Mouse (Mus musculus) stomach, embryonic 15.5 days (tissue): ENCODE results near the gene Gm3252. TPM values are rescaled to one million over a fixed set of nuclear protein-coding genes. Genes with fewer than 3 reads are reported as not detected.
"Not testable (repeated sequence)": the region's sequence is repeated elsewhere in the genome, so short reads cannot be mapped to it uniquely, and the experiment has no call there.

Experiments
- ATAC-seq: fragments of 200-750 bp; cut with Nextera tagmentation; 2 replicates; pipeline ENCODE4 v1.8.0; 2017; ENCODE audit warnings: low read depth, moderate number of reproducible peaks, moderate TSS enrichment; ENCODE audit not compliant: insufficient read depth, low FRiP score
- H3K27ac ChIP-seq: fragments of 300-500 bp; sonication (generic); 2 replicates; pipeline ENCODE4 v1.5.1; 2015; ENCODE audit warnings: mild to moderate bottlenecking, inconsistent platforms
- H3K27me3 ChIP-seq: fragments of 300-500 bp; sonication (generic); replicated peaks from 2 replicates; pipeline ENCODE4 v1.6.1; 2015; ENCODE audit warnings: inconsistent platforms
- H3K36me3 ChIP-seq: fragments of 300-500 bp; sonication (generic); 2 replicates; pipeline ENCODE4 v1.6.1; 2015; ENCODE audit warnings: inconsistent platforms
- H3K4me1 ChIP-seq: fragments of 300-500 bp; sonication (generic); 2 replicates; pipeline ENCODE4 v1.6.1; 2015; ENCODE audit warnings: inconsistent platforms
- H3K4me2 ChIP-seq: fragments of 300-500 bp; sonication (generic); 2 replicates; pipeline ENCODE4 v1.6.1; 2015; ENCODE audit warnings: mild to moderate bottlenecking, inconsistent platforms
- H3K4me3 ChIP-seq: fragments of 300-500 bp; sonication (generic); replicated peaks from 2 replicates; pipeline ENCODE4 v1.5.1; 2015; ENCODE audit warnings: inconsistent platforms
- H3K9ac ChIP-seq: fragments of 300-500 bp; sonication (generic); 2 replicates; pipeline ENCODE4 v1.6.1; 2015; ENCODE audit warnings: inconsistent platforms
- H3K9me3 ChIP-seq: fragments of 300-500 bp; sonication (generic); 2 replicates; pipeline ENCODE4 v1.6.1; 2016; ENCODE audit warnings: inconsistent platforms
- WGBS: fragments of 180-500 bp; shearing (Covaris S2); methylation state at CpG from one replicate; pipeline ENCODE4 v1.1.7; 2015; 5-methylcytosine and 5-hydroxymethylcytosine counted together
- polyA plus RNA-seq: library from polyadenylated mRNA; unstranded; fragments of >200 nt; fragmentation: Nextera tagmentation; extraction: Ambion mirVana; gene quantifications from 2 replicates; pipeline ENCODE4 v1.2.1, GENCODE M21; 2015

Gene Gm3252
- 0.09 TPM in 1 of 2 replicates, not detected in the other for polyA plus RNA-seq

DNA sequence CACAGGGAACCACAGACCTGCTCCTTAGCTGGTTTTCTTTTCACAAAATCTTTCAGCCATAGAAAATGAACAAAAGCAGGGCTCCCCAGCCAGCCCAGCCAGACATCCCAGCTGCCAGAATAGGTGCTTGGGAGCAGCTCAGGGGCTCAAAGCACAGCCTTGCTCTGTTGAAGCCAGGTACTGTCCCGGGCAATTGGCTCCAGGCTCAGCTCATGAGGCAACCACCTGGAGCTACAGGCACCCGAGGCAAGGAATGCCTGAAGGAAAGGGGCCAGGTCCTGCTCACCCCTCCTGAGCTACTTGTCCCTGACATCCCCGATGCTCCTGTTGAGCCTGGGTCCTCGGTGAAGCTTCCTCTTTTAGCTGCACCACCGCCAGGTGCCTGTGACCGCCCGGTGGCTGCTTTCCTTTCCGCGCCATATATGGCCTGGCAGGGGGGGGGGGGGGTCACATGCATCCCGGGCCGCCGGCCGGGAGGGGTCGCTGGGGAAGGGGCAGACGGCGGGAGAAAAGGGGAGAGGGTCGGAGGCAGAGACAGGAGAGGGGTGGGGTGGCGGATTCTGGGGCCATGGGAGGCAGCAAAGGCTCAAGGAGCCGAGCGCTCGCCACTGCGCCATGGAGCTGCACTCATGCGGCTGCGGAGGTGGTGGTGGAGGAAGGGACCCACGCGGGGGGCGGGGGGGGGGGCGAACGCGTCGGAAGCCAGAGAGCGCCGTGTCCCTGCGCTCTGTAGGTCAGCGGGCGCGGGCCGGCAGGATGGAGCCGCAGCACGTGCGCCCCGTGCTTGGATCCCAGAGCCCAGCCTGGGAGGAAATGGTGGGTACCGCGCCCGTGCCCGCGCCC is at the start of gene Gm3252:
Gene Gm3252 (plus strand): TSS at position 738 of the 843 bp plus-strand sequence.
- not testable (repeated sequence) for H3K9me3 ChIP-seq, H3K36me3 ChIP-seq, H3K27ac ChIP-seq, H3K4me1 ChIP-seq, H3K9ac ChIP-seq, H3K27me3 ChIP-seq, ATAC-seq
- Histone ChIP-seq H3K4me2 (peak within 1 kb of the TSS; percentile 39), H3K4me3 (peak within 1 kb of the TSS; percentile 23; the same call in 1 of the 2 replicates)
- WGBS, result 2% methylated on average over 11 of the region's 47 CpGs

DNA sequence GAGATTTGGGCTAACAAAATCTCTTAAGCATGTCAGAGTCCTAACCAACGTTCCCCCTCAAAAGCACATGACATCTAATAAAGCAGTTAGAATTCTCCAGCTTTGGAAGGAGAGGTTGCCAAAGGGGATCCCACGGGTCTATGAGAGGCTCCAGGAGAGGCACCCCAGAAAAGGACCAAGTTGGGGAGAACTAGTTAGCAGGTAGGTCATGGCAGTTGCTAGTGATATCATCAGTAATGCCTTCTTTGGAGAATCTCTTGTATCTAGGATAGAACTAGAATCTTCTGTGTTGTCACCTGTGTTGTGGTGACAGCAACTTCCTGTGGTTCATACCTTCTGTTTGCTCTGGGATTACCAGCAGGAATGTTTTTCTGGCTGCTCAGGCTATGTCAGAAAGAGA is 17.6 kb upstream of the Gm3252 start, which contains the start of gene Gm7876:
Gene Gm7876 (plus strand): TSS at position 301 of the 400 bp plus-strand sequence.
- H3K9ac ChIP-seq, result not testable (repeated sequence)

DNA sequence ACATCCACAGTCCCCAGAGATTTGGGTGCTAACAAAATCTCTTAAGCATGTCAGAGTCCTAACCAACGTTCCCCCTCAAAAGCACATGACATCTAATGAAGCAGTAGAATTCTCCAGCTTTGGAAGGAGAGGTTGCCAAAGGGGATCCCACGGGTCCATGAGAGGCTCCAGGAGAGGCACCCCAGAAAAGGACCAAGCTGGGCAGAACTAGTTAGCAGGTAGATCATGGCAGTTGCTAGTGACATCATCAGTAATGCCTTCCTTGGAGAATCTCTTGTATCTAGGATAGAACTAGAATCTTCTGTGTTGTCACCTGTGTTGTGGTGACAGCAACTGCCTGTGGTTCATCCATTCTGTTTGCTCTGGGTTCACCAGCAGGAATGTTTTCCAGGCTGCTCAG is 49.5 kb downstream of the Gm3252 start, which contains the start of gene Gm9602:
Gene Gm9602 (plus strand): TSS at position 301 of the 400 bp plus-strand sequence.
- H3K9me3 ChIP-seq, H3K4me1 ChIP-seq, H3K36me3 ChIP-seq, H3K27me3 ChIP-seq, H3K9ac ChIP-seq, ATAC-seq, H3K4me3 ChIP-seq, H3K27ac ChIP-seq, H3K4me2 ChIP-seq: not testable (repeated sequence)
- WGBS, result 69% methylated on average over 1 of the region's 2 CpGs

More for the DNA sequence above, 17.6 kb upstream of the Gm3252 start, which contains the start of gene Gm7876:
- H3K36me3 ChIP-seq, H3K27ac ChIP-seq, ATAC-seq, H3K9me3 ChIP-seq, H3K4me2 ChIP-seq, H3K4me1 ChIP-seq, H3K27me3 ChIP-seq, H3K4me3 ChIP-seq: not testable (repeated sequence)
- 74% methylated on average over 1 of the region's 2 CpGs for WGBS

Other genes starting within 250 kb of the Gm3252 start
- gene Gm3182, start 245.0 kb upstream of the Gm3252 start, polyA plus RNA-seq, result not detected in 2 replicates
- gene Gm3047, start 171.4 kb upstream of the Gm3252 start, polyA plus RNA-seq, result not detected in 2 replicates
- not detected in 2 replicates for gene Gm8159, start 94.4 kb upstream of the Gm3252 start, polyA plus RNA-seq
- gene Gm3239, start 62.6 kb upstream of the Gm3252 start, polyA plus RNA-seq, result 0.18 TPM in 1 of 2 replicates, not detected in the other
- not detected in 2 replicates for gene Gm7876, start 17.5 kb upstream of the Gm3252 start, polyA plus RNA-seq
- not detected in 2 replicates for gene Gm9602, start 49.6 kb downstream of the Gm3252 start, polyA plus RNA-seq
- gene Gm3269, start 111.3 kb downstream of the Gm3252 start, polyA plus RNA-seq, result not detected in 2 replicates
- 0.39 TPM in 1 of 2 replicates, not detected in the other for gene Gm3264, start 128.8 kb downstream of the Gm3252 start, polyA plus RNA-seq
- not detected in 2 replicates for gene Gm3278, start 165.6 kb downstream of the Gm3252 start, polyA plus RNA-seq